Mouse (Mus musculus): ENCODE measurements around the gene Tars2.

DNA sequence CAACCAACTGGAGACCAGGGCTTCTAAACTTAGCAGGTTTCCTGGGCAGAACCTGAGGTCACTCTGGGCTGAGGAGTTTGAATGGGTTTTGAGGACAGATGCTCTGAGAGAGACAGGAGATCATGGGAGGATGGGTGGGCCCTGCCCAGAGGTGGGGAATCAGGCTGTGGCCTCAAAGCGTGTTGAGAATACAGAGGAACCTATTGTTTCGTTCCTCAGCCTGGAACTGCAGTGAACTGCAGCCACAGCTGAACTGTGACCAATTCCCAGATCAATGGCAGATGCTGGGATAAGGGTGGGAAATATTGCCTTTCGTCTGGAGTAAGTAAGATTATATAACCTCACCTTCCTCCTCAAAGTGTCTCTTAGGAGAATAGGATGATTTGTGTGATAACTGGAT is 64.2 kb downstream of the Tars2 start:
- no peak for TF ChIP-seq CTCF (IDR thresholded peaks at IDR 0.05; ENCODE audit: low read depth, low read length)
- TF ChIP-seq POLR2A (IDR thresholded peaks at IDR 0.05; ENCODE audit: extremely low read depth, insufficient read depth, low read length): no peak

Measured in liver, adult 2 months (tissue).